Mouse (Mus musculus) heart, embryonic 10.5 days (tissue): ENCODE data around the gene Gcnt4. TPM values are rescaled to one million over a fixed set of nuclear protein-coding genes. Genes with fewer than 3 reads are reported as not detected.

Experiments used
- DNase-seq: peaks from one replicate; pipeline ENCODE4 v3.0.0-alpha.2; 2017; ENCODE audit warnings: low spot score
- H3K27ac ChIP-seq: fragments of 300-500 bp; sonication (generic); 2 replicates; pipeline ENCODE4 v1.5.1; 2016; ENCODE audit warnings: mild to moderate bottlenecking
- H3K27me3 ChIP-seq: fragments of 300-500 bp; sonication (generic); 2 replicates; pipeline ENCODE4 v1.6.1; 2016; ENCODE audit warnings: mild to moderate bottlenecking; ENCODE audit not compliant: poor library complexity, insufficient read depth, severe bottlenecking
- H3K36me3 ChIP-seq: fragments of 300-500 bp; sonication (generic); 2 replicates; pipeline ENCODE4 v1.6.1; 2016; ENCODE audit warnings: mild to moderate bottlenecking, moderate library complexity
- H3K4me1 ChIP-seq: fragments of 300-500 bp; sonication (generic); 2 replicates; pipeline ENCODE4 v1.6.1; 2016; ENCODE audit warnings: mild to moderate bottlenecking
- H3K4me3 ChIP-seq: fragments of 300-500 bp; sonication (generic); 2 replicates; pipeline ENCODE4 v1.5.1; 2016; ENCODE audit warnings: mild to moderate bottlenecking, moderate library complexity
- H3K9me3 ChIP-seq: fragments of 300-500 bp; sonication (generic); 2 replicates; pipeline ENCODE4 v1.6.1; 2016; ENCODE audit warnings: mild to moderate bottlenecking, moderate library complexity
- WGBS: fragments of 180-500 bp; shearing (Covaris S2); methylation state at CpG from one replicate; pipeline ENCODE4 v1.1.7; 2016; 5-methylcytosine and 5-hydroxymethylcytosine counted together
- polyA plus RNA-seq: library from polyadenylated mRNA; unstranded; fragments of >200 nt; fragmentation: Nextera tagmentation; extraction: Ambion mirVana; gene quantifications from 2 replicates; pipeline ENCODE4 v1.2.1, GENCODE M21; 2016

The Gcnt4 gene
- polyA plus RNA-seq, 1 experiment from 2014 or later, result 0.28 TPM

DNA sequence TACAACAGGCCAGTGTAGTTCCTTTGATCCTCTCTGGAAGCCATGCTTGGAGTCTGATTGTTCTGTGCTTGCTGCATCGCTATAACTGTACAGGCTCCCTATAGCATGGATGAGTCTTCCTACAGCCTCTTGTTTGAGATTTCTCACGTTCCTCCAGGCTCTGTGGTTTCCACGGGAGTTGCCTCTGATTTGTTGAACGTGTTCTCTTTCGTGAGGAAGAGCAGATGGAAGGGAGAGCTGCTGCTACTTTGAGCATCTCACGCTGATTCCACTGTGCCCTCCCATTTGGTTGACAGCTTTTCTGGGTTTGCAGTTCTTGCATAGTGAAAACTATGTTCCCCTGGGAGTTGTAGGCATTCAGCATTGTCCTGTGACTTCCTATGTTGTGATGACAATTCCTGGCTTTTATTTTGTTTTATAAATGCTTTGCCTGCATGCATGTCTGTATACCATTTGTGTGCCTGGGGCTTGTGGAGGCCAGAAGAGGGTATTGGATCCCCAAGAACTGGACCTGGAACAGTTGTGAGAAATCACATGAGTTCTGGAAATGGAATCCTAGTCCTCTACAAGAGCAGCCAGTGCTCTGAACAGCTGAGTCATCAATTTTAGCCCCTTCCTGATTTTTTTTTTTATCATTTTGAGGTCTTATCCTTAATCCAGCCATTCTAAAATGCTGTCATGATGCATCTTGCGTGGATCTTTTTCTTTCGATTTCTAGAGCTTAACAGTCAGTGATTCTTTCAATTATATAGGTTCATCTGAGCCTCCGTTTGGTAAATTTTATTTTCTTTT lies 37.1 kb downstream of the Gcnt4 start:
- H3K27me3 ChIP-seq, result no peaks in the 10 kb centered on the region
- H3K9me3 ChIP-seq, result no peaks in the 10 kb centered on the region
- no peak for DNase-seq
- no peak overlapping the region for H3K4me3 ChIP-seq
- H3K27ac ChIP-seq, result no peak overlapping the region
- 80% methylated on average over 9 of the region's 9 CpGs for WGBS
- 0 out of 2 replicates have a peak, but pooled peaks cover 7% of the 10 kb centered on the region for H3K4me1 ChIP-seq
- H3K36me3 ChIP-seq, result no peaks in the 10 kb centered on the region

- Histone ChIP-seq H3K27ac (no peak overlapping the region), H3K4me3 (no peak overlapping the region), H3K9me3 (no peaks in the 10 kb centered on the region), H3K36me3 (no peaks in the 10 kb centered on the region), H3K27me3 (no peaks in the 10 kb centered on the region), H3K4me1 (0 out of 2 replicates have a peak, but pooled peaks cover 4% of the 10 kb centered on the region)
- WGBS, result 88% methylated on average over 5 of the region's 5 CpGs
- DNase-seq, result no peak
Measured at GRCm38 (mm10) chr13:96962801-96963200, 38.3 kb downstream of the Gcnt4 start.

DNA sequence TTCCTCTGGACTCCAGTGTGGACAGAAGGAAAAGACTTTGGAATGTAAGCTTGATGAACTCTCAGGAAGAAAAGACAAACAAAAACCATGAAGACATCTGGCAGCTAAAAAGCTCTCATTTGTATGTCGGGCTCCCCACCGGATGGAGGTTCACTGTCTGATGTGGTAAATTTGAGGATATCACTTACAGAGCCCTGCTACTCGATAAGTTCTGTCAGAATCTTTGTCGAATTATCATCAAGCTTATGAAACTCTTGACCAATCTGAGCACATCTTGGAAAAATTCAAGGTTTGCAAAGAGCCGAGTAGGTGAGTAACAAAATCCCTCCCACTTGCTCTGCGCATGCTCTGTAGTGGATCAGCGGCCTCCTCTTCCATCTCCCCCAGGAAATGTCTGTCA lies 40.5 kb downstream of the Gcnt4 start:
- no peak overlapping the region for H3K4me3 ChIP-seq
- 86% methylated on average over 7 of the region's 7 CpGs for WGBS

GRCm38 (mm10) chr13:96966210-96967089 lies 42.0 kb downstream of the Gcnt4 start:
- no peaks in the 10 kb centered on the region for H3K27me3 ChIP-seq
- 75% methylated on average over 15 of the region's 15 CpGs for WGBS
- no peak overlapping the region for H3K27ac ChIP-seq
- no peaks in the 10 kb centered on the region for H3K36me3 ChIP-seq
- no peak overlapping the region for H3K4me3 ChIP-seq
- DNase-seq, result no peak
- H3K9me3 ChIP-seq, result no peaks in the 10 kb centered on the region
- peaks cover 8% of the 10 kb centered on the region for H3K4me1 ChIP-seq

More for the DNA sequence above, 40.5 kb downstream of the Gcnt4 start:
- no peaks in the 10 kb centered on the region for H3K27me3 ChIP-seq
- H3K4me1 ChIP-seq, result no peaks in the 10 kb centered on the region
- no peak for DNase-seq
- no peaks in the 10 kb centered on the region for H3K9me3 ChIP-seq
- no peaks in the 10 kb centered on the region for H3K36me3 ChIP-seq
- H3K27ac ChIP-seq, result no peak overlapping the region

- H3K36me3 ChIP-seq, result no peaks in the 10 kb centered on the region
- no peaks in the 10 kb centered on the region for H3K27me3 ChIP-seq
- H3K27ac ChIP-seq, result no peak overlapping the region
- H3K4me3 ChIP-seq, result no peak overlapping the region
- DNase-seq, result no peak
- 89% methylated on average over 5 of the region's 5 CpGs for WGBS
- peaks cover 15% of the 10 kb centered on the region for H3K4me1 ChIP-seq
- H3K9me3 ChIP-seq, result no peaks in the 10 kb centered on the region
Measured at GRCm38 (mm10) chr13:96967091-96967490, 42.6 kb downstream of the Gcnt4 start.

- 68% methylated on average over 2 of the region's 2 CpGs for WGBS
- no peak for DNase-seq
- no peak overlapping the region for H3K27ac ChIP-seq
- H3K9me3 ChIP-seq, result no peaks in the 10 kb centered on the region
- peaks cover 20% of the 10 kb centered on the region for H3K4me1 ChIP-seq
- no peak overlapping the region for H3K4me3 ChIP-seq
- H3K27me3 ChIP-seq, result no peaks in the 10 kb centered on the region
- no peaks in the 10 kb centered on the region for H3K36me3 ChIP-seq
Measured at GRCm38 (mm10) chr13:96967822-96968221, 43.3 kb downstream of the Gcnt4 start.

DNA sequence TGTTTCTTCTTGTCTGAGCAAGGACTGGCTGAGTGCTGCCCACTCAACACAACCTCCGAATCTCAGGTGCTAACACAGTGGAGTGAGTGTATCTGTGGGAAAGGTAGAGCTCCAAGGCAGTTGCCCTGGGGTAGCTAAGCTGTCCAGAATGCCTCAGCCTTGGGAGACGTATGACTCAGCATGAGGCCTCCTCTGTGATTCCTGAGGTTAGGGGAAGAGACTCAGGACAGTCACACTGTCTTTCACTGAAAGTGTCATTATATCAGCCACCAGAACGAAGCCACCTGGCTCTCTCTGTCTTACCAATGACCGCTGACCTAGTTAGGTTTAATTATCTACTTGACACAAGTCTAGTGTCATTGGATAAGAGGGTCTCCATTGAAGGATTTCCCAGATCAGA lies 46.6 kb downstream of the Gcnt4 start:
- Histone ChIP-seq H3K9me3 (no peaks in the 10 kb centered on the region), H3K36me3 (no peaks in the 10 kb centered on the region), H3K4me3 (no peak overlapping the region), H3K27me3 (no peaks in the 10 kb centered on the region), H3K4me1 (peaks cover 20% of the 10 kb centered on the region), H3K27ac (peak overlapping the region; percentile 30; the same call in 1 of the 2 replicates)
- no peak for DNase-seq
- WGBS, result 86% methylated on average over 4 of the region's 4 CpGs

DNA sequence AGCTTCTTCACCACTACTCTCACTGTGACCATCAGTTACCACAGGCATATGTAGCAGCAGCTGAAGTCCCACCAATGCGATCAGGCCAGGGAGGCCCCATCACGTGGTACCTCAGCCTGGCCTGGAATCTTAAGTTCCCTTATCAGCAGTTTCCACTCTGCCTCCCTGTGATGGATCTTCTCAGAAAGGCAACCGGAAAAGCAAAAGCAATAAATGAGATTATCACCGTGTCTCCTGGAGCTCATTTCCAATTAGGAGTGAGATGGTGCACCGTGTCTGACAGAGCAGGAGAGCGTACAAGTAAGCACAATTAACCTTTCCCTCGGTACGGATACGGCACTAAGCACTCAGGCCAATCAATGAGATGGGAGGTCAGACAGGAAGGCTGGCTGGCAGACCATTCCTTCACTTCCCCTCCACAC lies 47.4 kb downstream of the Gcnt4 start:
- H3K4me1 ChIP-seq, result peaks cover 20% of the 10 kb centered on the region
- WGBS, result 32% methylated on average over 9 of the region's 9 CpGs
- H3K36me3 ChIP-seq, result no peaks in the 10 kb centered on the region
- H3K4me3 ChIP-seq, result peak overlapping the region; percentile 28
- DNase-seq, result peak; percentile 89
- no peaks in the 10 kb centered on the region for H3K9me3 ChIP-seq
- no peaks in the 10 kb centered on the region for H3K27me3 ChIP-seq
- H3K27ac ChIP-seq, result peak overlapping the region; percentile 59

DNA sequence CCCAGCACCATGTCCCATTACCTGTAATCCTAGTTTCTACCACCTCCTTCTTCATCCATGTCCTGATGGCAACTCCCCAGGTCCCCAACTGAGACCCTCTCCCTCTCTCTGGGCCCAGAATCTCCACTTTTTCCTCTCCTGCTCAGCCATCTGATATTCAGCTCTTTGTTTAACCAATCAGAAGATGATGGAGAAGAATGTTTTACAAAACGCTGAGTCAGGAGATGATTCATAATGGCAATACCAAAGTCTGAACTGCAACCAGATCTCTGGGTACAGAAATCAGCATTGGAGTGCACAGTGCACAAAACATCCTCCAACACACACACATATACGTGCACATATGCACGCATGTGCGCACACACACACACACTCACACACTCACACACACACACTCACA lies 48.8 kb downstream of the Gcnt4 start:
- DNase-seq, result no peak
- H3K4me3 ChIP-seq, result no peak overlapping the region
- 92% methylated on average over 4 of the region's 4 CpGs for WGBS

GRCm38 (mm10) chr13:96976986-96977595 lies 52.6 kb downstream of the Gcnt4 start:
- WGBS, result 78% methylated on average over 6 of the region's 6 CpGs
- H3K27me3 ChIP-seq, result no peaks in the 10 kb centered on the region
- no peak for DNase-seq
- no peaks in the 10 kb centered on the region for H3K36me3 ChIP-seq
- no peaks in the 10 kb centered on the region for H3K9me3 ChIP-seq
- peaks cover 5% of the 10 kb centered on the region for H3K4me1 ChIP-seq
- H3K4me3 ChIP-seq, result no peak overlapping the region
- no peak overlapping the region for H3K27ac ChIP-seq

More for the DNA sequence above, 48.8 kb downstream of the Gcnt4 start:
- Histone ChIP-seq H3K27ac (no peak overlapping the region), H3K36me3 (no peaks in the 10 kb centered on the region), H3K9me3 (no peaks in the 10 kb centered on the region), H3K4me1 (peaks cover 20% of the 10 kb centered on the region), H3K27me3 (no peaks in the 10 kb centered on the region)

GRCm38 (mm10) chr13:96980561-96980960 lies 56.1 kb downstream of the Gcnt4 start:
- no peak for DNase-seq
- Histone ChIP-seq H3K4me1 (peaks cover 10% of the 10 kb centered on the region), H3K27me3 (no peaks in the 10 kb centered on the region), H3K27ac (no peak overlapping the region), H3K36me3 (no peaks in the 10 kb centered on the region), H3K9me3 (no peaks in the 10 kb centered on the region), H3K4me3 (no peak overlapping the region)

- peak overlapping the region; percentile 56 for H3K27ac ChIP-seq
- no peak overlapping the region for H3K4me3 ChIP-seq
- no peaks in the 10 kb centered on the region for H3K36me3 ChIP-seq
- no peaks in the 10 kb centered on the region for H3K27me3 ChIP-seq
- H3K4me1 ChIP-seq, result peaks cover 15% of the 10 kb centered on the region
- no peak for DNase-seq
- WGBS, result 66% methylated on average over 26 of the region's 26 CpGs
- no peaks in the 10 kb centered on the region for H3K9me3 ChIP-seq
Measured at GRCm38 (mm10) chr13:96983251-96984126, 59.0 kb downstream of the Gcnt4 start.
